Comparison of ENCODE assay signal across 14 mouse cellular contexts in genomic region chr15:87369836-87370235, GRCm38 (mm10).
"Had no signal": no experiment of that assay in that cellular context is flagged by ENCODE, and none has a peak within 500 bp of the region (broad histone marks: within the 10 kb centered on the region; RNA-seq: fewer than 3 reads in every experiment).

No protein-coding gene starts in this region.

- DNase-seq: heart, postnatal 10 days; heart, postnatal 14 days; heart, postnatal 36 days; heart, postnatal 4 days; kidney, adult 11 months; kidney, adult 18-20 months; kidney, adult 2 months; kidney, adult 8-10 months; kidney, adult 9 months; kidney, postnatal 14 days; kidney, postnatal 36 days; kidney, postnatal 4 days; layer of hippocampus, adult 9-11 months; layer of hippocampus, postnatal 36 days had no signal
